Comparison of ENCODE assay signal across 7 mouse cellular contexts in the genomic region with DNA sequence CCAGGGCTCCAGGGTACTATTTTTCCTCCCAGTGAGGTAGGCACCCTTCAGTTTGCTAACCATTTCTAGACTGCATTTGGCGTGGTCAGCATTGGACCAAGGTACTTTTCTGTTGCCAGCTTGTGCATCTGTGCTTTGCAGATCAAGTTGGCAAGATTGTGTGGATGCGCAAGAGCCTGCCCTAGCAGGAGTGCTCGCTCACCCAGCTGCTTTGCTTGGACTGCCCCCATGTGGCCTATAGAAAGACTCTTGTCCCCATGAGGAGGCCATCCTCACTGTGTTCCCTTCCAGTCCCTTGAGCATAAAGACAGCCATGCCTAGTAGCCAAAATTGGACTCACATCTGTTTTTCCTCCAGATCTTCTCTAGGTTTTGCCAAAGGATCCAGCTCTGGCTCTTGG. TPM values are rescaled to one million over a fixed set of nuclear protein-coding genes. Genes with fewer than 3 reads are reported as not detected.
DNase-seq lines count a peak whose midpoint lies in the region; ATAC-seq and TF ChIP-seq lines count a peak whose summit lies in the region.

No protein-coding gene starts in this region.

- no peak for DNase-seq in G1E (ENCODE audit: low spot score)
- DNase-seq in forebrain, embryonic 11.5 days (ENCODE audit: low spot score) = no peak
- DNase-seq in hindbrain, embryonic 10.5 days (ENCODE audit: low spot score) = peak; percentile 60
- DNase-seq in layer of hippocampus, adult 9-10 months (ENCODE audit: low spot score) = peak; percentile 59
- DNase-seq in lung, postnatal 36 days = peak; percentile 69
- peak; percentile 74 to 76 for DNase-seq in right cerebral cortex, adult 2 months (ENCODE audit: low spot score in 2 of 2)

- no peak overlapping the region for H3K9ac ChIP-seq in forebrain, embryonic 11.5 days (ENCODE audit: low read length)

- no peak for ATAC-seq in G1E (ENCODE audit: extremely low read depth, insufficient number of reproducible peaks, low FRiP score, poor library complexity, severe bottlenecking)
- ATAC-seq in forebrain, embryonic 11.5 days (replicated peaks; ENCODE audit: low FRiP score) = 0 out of 2 replicates have a peak, but pooled peaks have one; percentile 49

- no peak for TF ChIP-seq POLR2A in bone marrow macrophage, adult 2 months (IDR thresholded peaks at IDR 0.05; ENCODE audit: borderline replicate concordance, low read depth, low read length)

- peaks cover 60% of the 10 kb centered on the region for H3K4me1 ChIP-seq in G1E (ENCODE audit: insufficient read depth, low read depth, low read length)
- H3K4me1 ChIP-seq in bone marrow macrophage, adult 2 months (ENCODE audit: control insufficient read depth, insufficient read depth, low read length) = no peaks in the 10 kb centered on the region
- peaks cover 24% of the 10 kb centered on the region for H3K4me1 ChIP-seq in forebrain, embryonic 11.5 days (replicated peaks; ENCODE audit: control insufficient read depth, insufficient read depth, low read length)
- peaks cover 70% of the 10 kb centered on the region for H3K4me1 ChIP-seq in hindbrain, embryonic 10.5 days (replicated peaks)

- WGBS in forebrain, embryonic 11.5 days = 55% methylated on average over 3 of the region's 3 CpGs
- 47% methylated on average over 3 of the region's 3 CpGs for WGBS in hindbrain, embryonic 10.5 days

- peaks cover 14% of the 10 kb centered on the region for H3K36me3 ChIP-seq in G1E (replicated peaks)
- no peaks in the 10 kb centered on the region; the same call in 1 of the 2 replicates for H3K36me3 ChIP-seq in forebrain, embryonic 11.5 days (ENCODE audit: control insufficient read depth, insufficient read depth, low read length)
- peaks cover 84% of the 10 kb centered on the region for H3K36me3 ChIP-seq in hindbrain, embryonic 10.5 days

- H3K4me2 ChIP-seq in forebrain, embryonic 11.5 days (ENCODE audit: low read depth, low read length, severe bottlenecking) = no peak overlapping the region

- no peak overlapping the region for H3K4me3 ChIP-seq in G1E (ENCODE audit: low read depth, low read length)
- no peak overlapping the region for H3K4me3 ChIP-seq in bone marrow macrophage, adult 2 months (ENCODE audit: insufficient read depth, low read length)
- no peak overlapping the region for H3K4me3 ChIP-seq in forebrain, embryonic 11.5 days (ENCODE audit: low read depth, low read length)
- no peak overlapping the region for H3K4me3 ChIP-seq in hindbrain, embryonic 10.5 days

- H3K27ac ChIP-seq in bone marrow macrophage, adult 2 months (ENCODE audit: insufficient read depth, low read depth, low read length) = no peak overlapping the region
- H3K27ac ChIP-seq in forebrain, embryonic 11.5 days (ENCODE audit: low read depth, low read length) = no peak overlapping the region
- no peak overlapping the region for H3K27ac ChIP-seq in hindbrain, embryonic 10.5 days

- no peaks in the 10 kb centered on the region for H3K9me3 ChIP-seq in G1E (replicated peaks)
- H3K9me3 ChIP-seq in forebrain, embryonic 11.5 days (ENCODE audit: control insufficient read depth, low read length) = no peaks in the 10 kb centered on the region
- no peaks in the 10 kb centered on the region for H3K9me3 ChIP-seq in hindbrain, embryonic 10.5 days

- TF ChIP-seq CTCF in G1E (IDR thresholded peaks at IDR 0.05; ENCODE audit: low read depth, low read length) = peak; percentile 46
- 0 out of 2 replicates have a peak, but pooled peaks have one; percentile 6 for TF ChIP-seq CTCF in bone marrow macrophage, adult 2 months (IDR thresholded peaks at IDR 0.05; ENCODE audit: low read depth, low read length)

- no peaks in the 10 kb centered on the region for H3K27me3 ChIP-seq in G1E (ENCODE audit: insufficient read depth, low read length)
- no peaks in the 10 kb centered on the region for H3K27me3 ChIP-seq in forebrain, embryonic 11.5 days (ENCODE audit: control insufficient read depth, insufficient read depth, low read length)
- H3K27me3 ChIP-seq in hindbrain, embryonic 10.5 days (ENCODE audit: insufficient read depth, poor library complexity, severe bottlenecking) = no peaks in the 10 kb centered on the region

RNA-seq across cellular contexts. Expression of a gene that starts 54.0 kb away (rescaled TPM):
- total RNA-seq in G1E (2014; fragmentation: Nextera tagmentation) (2.7 and 2.9 TPM in 2 replicates), G1E (2017) (6.4 and 6.9 TPM in 2 replicates)
- 0.17 and 0.21 TPM in 2 replicates for polyA plus RNA-seq in G1E (2012)
- not detected in 2 replicates for polyA plus RNA-seq in bone marrow macrophage, adult 2 months (2012; ENCODE audit: insufficient read depth, insufficient read length, missing spikeins)
- polyA plus RNA-seq in forebrain, embryonic 11.5 days (2014; fragmentation: Nextera tagmentation; extraction: Ambion mirVana) = 0.07 TPM in 1 of 2 replicates, not detected in the other
- 0.09 and 0.26 TPM in 2 replicates for polyA plus RNA-seq in hindbrain, embryonic 10.5 days (2016; fragmentation: Nextera tagmentation; extraction: Ambion mirVana)

RNA-seq across cellular contexts. Expression of a gene that starts 55.6 kb away (rescaled TPM):
- total RNA-seq in G1E (2014; fragmentation: Nextera tagmentation) (35.6 and 36.4 TPM in 2 replicates), G1E (2017) (5.4 and 6.1 TPM in 2 replicates)
- 2.7 and 2.9 TPM in 2 replicates for polyA plus RNA-seq in G1E (2012)
- polyA plus RNA-seq in bone marrow macrophage, adult 2 months (2012; ENCODE audit: insufficient read depth, insufficient read length, missing spikeins) = 0.35 TPM in 2 replicates
- 39.8 and 43.9 TPM in 2 replicates for polyA plus RNA-seq in forebrain, embryonic 11.5 days (2014; fragmentation: Nextera tagmentation; extraction: Ambion mirVana)
- polyA plus RNA-seq in hindbrain, embryonic 10.5 days (2016; fragmentation: Nextera tagmentation; extraction: Ambion mirVana) = 21.9 and 22.8 TPM in 2 replicates

Comparison
In these comparisons a context has a peak if more than half of its experiments do, and no peak if none do; other contexts are left out.
1. DNase-seq: peak in hindbrain, embryonic 10.5 days (single experiment), layer of hippocampus, adult 9-10 months (single experiment), lung, postnatal 36 days (single experiment) and right cerebral cortex, adult 2 months (2 of 2); none in G1E (single experiment) and forebrain, embryonic 11.5 days (single experiment).